Mouse (Mus musculus) MEL (cell line): ENCODE measurements at regions not wholly inside any gene's neighbourhood (a gene's known extent, or its start where the extent isn't known, plus 50 kb on each side); places are given as distances from the start of the nearest gene placed in this dataset.

Experiments
- DNase-seq: peaks from one replicate; pipeline ENCODE4 v3.0.0; 2011; ENCODE audit warnings: low read depth, low spot score
- H3K27ac ChIP-seq: 2 replicates; pipeline ENCODE4 v1.5.1; 2012; ENCODE audit warnings: low read depth, mild to moderate bottlenecking, control low read depth, low read length, moderate library complexity; ENCODE audit not compliant: control insufficient read depth
- H3K27me3 ChIP-seq, 2 experiments: fragments of 150-350 bp in 1 of 2; sonication (generic) in 1 of 2; 2 replicates each; pipeline ENCODE4 v1.6.1; 2012; ENCODE audit warnings: low read length in 2 of 2, mild to moderate bottlenecking in 2 of 2, improper control_type of control experiment in 1 of 2, moderate library complexity in 1 of 2; ENCODE audit not compliant: insufficient read depth in 2 of 2, control insufficient read depth in 1 of 2
- H3K36me3 ChIP-seq, 2 experiments: 2 replicates each; pipeline ENCODE4 v1.6.1; 2012 to 2014; ENCODE audit warnings: low read length in 2 of 2, improper control_type of control experiment in 1 of 2, inconsistent platforms in 1 of 2, mild to moderate bottlenecking in 1 of 2; ENCODE audit not compliant: insufficient read depth in 2 of 2, control insufficient read depth in 1 of 2
- H3K4me1 ChIP-seq, 2 experiments: fragments of 150-350 bp in 1 of 2; sonication (generic) in 1 of 2; 2 replicates each; pipeline ENCODE4 v1.6.1; 2012; ENCODE audit warnings: low read length in 2 of 2, improper control_type of control experiment in 1 of 2, mild to moderate bottlenecking in 1 of 2; ENCODE audit not compliant: insufficient read depth in 2 of 2, control insufficient read depth in 1 of 2
- H3K4me3 ChIP-seq, 2 experiments: fragments of 150-350 bp in 1 of 2; sonication (generic) in 1 of 2; 2 replicates each; pipeline ENCODE4 v1.5.1; 2012; ENCODE audit warnings: low read depth in 2 of 2, low read length in 2 of 2, mild to moderate bottlenecking in 2 of 2, moderate library complexity in 2 of 2, control low read depth in 1 of 2, improper control_type of control experiment in 1 of 2; ENCODE audit not compliant: control insufficient read depth in 1 of 2, insufficient read depth in 1 of 2
- H3K79me2 ChIP-seq: 2 replicates; pipeline ENCODE4 v1.6.1; 2012; ENCODE audit warnings: mild to moderate bottlenecking, low read length, moderate library complexity; ENCODE audit not compliant: control insufficient read depth, poor library complexity, insufficient read depth
- H3K9ac ChIP-seq: 2 replicates; pipeline ENCODE4 v1.6.1; 2012; ENCODE audit warnings: low read depth, mild to moderate bottlenecking, control low read depth, low read length, moderate library complexity; ENCODE audit not compliant: control insufficient read depth, poor library complexity, severe bottlenecking
- H3K9me3 ChIP-seq: fragments of 150-350 bp; sonication (generic); replicated peaks from 2 replicates; pipeline ENCODE4 v1.6.1; 2012; ENCODE audit warnings: mild to moderate bottlenecking, low read length, improper control_type of control experiment, moderate library complexity; ENCODE audit not compliant: insufficient read depth
- CHD2 ChIP-seq: IDR thresholded peaks from 2 replicates; pipeline ENCODE4 v1.6.1; 2011; ENCODE audit warnings: low read length, improper control_type of control experiment
- CTCF ChIP-seq, 3 experiments: IDR thresholded peaks in 2 of 3; conservative IDR thresholded peaks in 1 of 3; 2 replicates each; pipeline ENCODE4 v1.5.1; 2011 to 2012; ENCODE audit warnings: low read length in 3 of 3, low read depth in 2 of 3, mild to moderate bottlenecking in 2 of 3, improper control_type of control experiment in 1 of 3, inconsistent platforms in 1 of 3, mixed read lengths in 1 of 3, moderate library complexity in 1 of 3; ENCODE audit not compliant: control insufficient read depth in 1 of 3, insufficient read depth in 1 of 3, poor library complexity in 1 of 3, severe bottlenecking in 1 of 3
- E2F4 ChIP-seq: IDR thresholded peaks from 2 replicates; pipeline ENCODE4 v1.6.1; 2011; ENCODE audit warnings: low read depth, low read length, improper control_type of control experiment, borderline replicate concordance
- ETS1 ChIP-seq: IDR thresholded peaks from 2 replicates; pipeline ENCODE4 v1.6.1; 2012; ENCODE audit warnings: low read depth, mild to moderate bottlenecking, inconsistent platforms, low read length, improper control_type of control experiment, moderate library complexity
- GABPA ChIP-seq: IDR thresholded peaks from 2 replicates; pipeline ENCODE4 v1.6.1; 2012; ENCODE audit warnings: low read depth, mild to moderate bottlenecking, inconsistent platforms, low read length, improper control_type of control experiment, moderate library complexity
- GATA1 ChIP-seq: IDR thresholded peaks from 2 replicates; pipeline ENCODE4 v1.6.1; 2011; ENCODE audit warnings: low read depth, low read length, improper control_type of control experiment
- KAT2A ChIP-seq: conservative IDR thresholded peaks from 2 replicates; pipeline ENCODE4 v1.6.1; 2012; ENCODE audit warnings: low read depth, low read length, improper control_type of control experiment, inconsistent platforms
- MAX ChIP-seq: IDR thresholded peaks from 2 replicates; pipeline ENCODE4 v1.6.1; 2011; ENCODE audit warnings: low read length, improper control_type of control experiment
- MAZ ChIP-seq: IDR thresholded peaks from 2 replicates; pipeline ENCODE4 v1.6.1; 2012; ENCODE audit warnings: low read depth, mild to moderate bottlenecking, inconsistent platforms, low read length, improper control_type of control experiment
- MYC ChIP-seq: IDR thresholded peaks from 2 replicates; pipeline ENCODE4 v1.6.1; 2011; ENCODE audit warnings: low read depth, mild to moderate bottlenecking, low read length, improper control_type of control experiment, moderate library complexity
- POLR2AphosphoS2 ChIP-seq: IDR thresholded peaks from 2 replicates; pipeline ENCODE4 v1.6.1; 2011; ENCODE audit warnings: low read length, improper control_type of control experiment
- POLR2AphosphoS5 ChIP-seq: IDR thresholded peaks from 2 replicates; pipeline ENCODE4 v1.6.1; 2012; ENCODE audit warnings: low read depth, borderline replicate concordance, mild to moderate bottlenecking, inconsistent platforms, low read length, moderate library complexity, mixed read lengths
- RCOR1 ChIP-seq: IDR thresholded peaks from 2 replicates; pipeline ENCODE4 v1.6.1; 2012; ENCODE audit warnings: low read depth, mild to moderate bottlenecking, inconsistent platforms, low read length, improper control_type of control experiment
- SIN3A ChIP-seq: IDR thresholded peaks from 2 replicates; pipeline ENCODE4 v1.6.1; 2012; ENCODE audit warnings: low read length, improper control_type of control experiment, inconsistent platforms
- SMC3 ChIP-seq: IDR thresholded peaks from 2 replicates; pipeline ENCODE4 v1.6.1; 2011; ENCODE audit warnings: low read depth, low read length, improper control_type of control experiment
- TAL1 ChIP-seq: IDR thresholded peaks from 2 replicates; pipeline ENCODE4 v1.6.1; 2012; ENCODE audit warnings: mild to moderate bottlenecking, inconsistent platforms, low read length, moderate library complexity, mixed read lengths
- TCF12 ChIP-seq: IDR thresholded peaks from 2 replicates; pipeline ENCODE4 v1.6.1; 2014; ENCODE audit warnings: low read depth, mild to moderate bottlenecking, inconsistent platforms, low read length, improper control_type of control experiment, moderate library complexity

- no peaks in the 10 kb centered on the region for H3K4me1 ChIP-seq
- no peak overlapping the region for H3K27ac ChIP-seq
- H3K9me3 ChIP-seq = no peaks in the 10 kb centered on the region
- no peak overlapping the region for H3K9ac ChIP-seq
- H3K79me2 ChIP-seq = no peaks in the 10 kb centered on the region
- no peak for DNase-seq
- TF ChIP-seq CTCF (IDR thresholded peaks at IDR 0.05 in 2 of 3, conservative IDR thresholded peaks at IDR 0.05 in 1 of 3; ENCODE audit: control insufficient read depth in 1 of 3, insufficient read depth in 1 of 3, low read depth in 2 of 3, low read length in 3 of 3, poor library complexity in 1 of 3, severe bottlenecking in 1 of 3) = no peak
- TF ChIP-seq RCOR1 = no peak
- H3K36me3 ChIP-seq = no peaks in the 10 kb centered on the region
- H3K4me3 ChIP-seq = no peak overlapping the region
- H3K27me3 ChIP-seq = no peaks in the 10 kb centered on the region; a peak in 1 of 4 replicates
Measured at GRCm38 (mm10) chr17:15251641-15252040, 125.0 kb downstream of the Dll1 start.

DNA sequence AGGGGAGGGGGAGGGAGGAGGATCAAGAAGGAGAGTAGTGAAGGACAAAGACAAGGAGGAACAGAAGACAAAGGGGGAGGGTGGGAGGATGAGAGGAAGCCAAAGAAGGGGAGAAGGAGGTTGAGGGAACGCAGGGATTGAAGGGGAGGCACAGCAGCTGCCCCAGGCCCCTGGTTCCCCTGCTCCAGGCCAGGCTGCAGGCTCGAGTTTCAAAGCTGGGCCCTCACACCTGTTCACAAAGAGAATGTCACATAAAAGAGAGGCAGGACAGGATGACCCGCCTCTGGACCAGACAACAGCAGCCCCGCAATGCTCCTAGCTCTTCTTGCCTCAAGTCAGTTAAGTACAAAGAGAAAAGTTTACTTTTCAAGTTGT, 128.3 kb downstream of the Dll1 start:
- Histone ChIP-seq H3K36me3 (no peaks in the 10 kb centered on the region), H3K9me3 (no peaks in the 10 kb centered on the region), H3K79me2 (no peaks in the 10 kb centered on the region), H3K27ac (no peak overlapping the region), H3K4me1 (no peaks in the 10 kb centered on the region), H3K4me3 (no peak overlapping the region), H3K9ac (no peak overlapping the region), H3K27me3 (no peaks in the 10 kb centered on the region; a peak in 1 of 4 replicates)
- no peak for DNase-seq
- TF ChIP-seq POLR2AphosphoS5 (no peak), GATA1 (no peak), SMC3 (no peak), MAX (no peak), ETS1 (no peak), E2F4 (no peak)
- TF ChIP-seq, all 39 proteins: peak for 0

GRCm38 (mm10) chr17:15247546-15248416, 128.9 kb downstream of the Dll1 start:
- Histone ChIP-seq H3K9ac (no peak overlapping the region), H3K36me3 (no peaks in the 10 kb centered on the region), H3K9me3 (no peaks in the 10 kb centered on the region), H3K79me2 (no peaks in the 10 kb centered on the region), H3K4me3 (no peak overlapping the region), H3K27ac (no peak overlapping the region), H3K27me3 (no peaks in the 10 kb centered on the region; a peak in 1 of 4 replicates), H3K4me1 (no peaks in the 10 kb centered on the region)
- DNase-seq = no peak
- TF ChIP-seq POLR2AphosphoS2 (no peak), RCOR1 (no peak), CHD2 (no peak), SIN3A (no peak), MAZ (no peak), TAL1 (no peak), TCF12 (no peak), GABPA (no peak), SMC3 (no peak), MYC (no peak), ETS1 (no peak), KAT2A (no peak), CTCF (IDR thresholded peaks at IDR 0.05 in 2 of 3, conservative IDR thresholded peaks at IDR 0.05 in 1 of 3; ENCODE audit: control insufficient read depth in 1 of 3, insufficient read depth in 1 of 3, low read depth in 2 of 3, low read length in 3 of 3, poor library complexity in 1 of 3, severe bottlenecking in 1 of 3) (no peak)
